Mouse (Mus musculus) lung, postnatal 4 days (tissue): ENCODE measurements around the gene Snrpa1.

Experiments
- DNase-seq, 2 experiments: peaks; one replicate each; pipeline ENCODE4 v3.0.0; 2021

The Snrpa1 gene

GRCm38 (mm10) chr7:66080231-66080613 is 21.4 kb downstream of the Snrpa1 start:
- DNase-seq = peak in 1 of 2 experiments; percentile 7

- DNase-seq = no peak
Observed at GRCm38 (mm10) chr7:66083757-66084156, 25.0 kb downstream of the Snrpa1 start.

GRCm38 (mm10) chr7:66084546-66084945 is 25.7 kb downstream of the Snrpa1 start:
- DNase-seq = no peak

GRCm38 (mm10) chr7:66087652-66088051 is 28.8 kb downstream of the Snrpa1 start:
- no peak for DNase-seq

GRCm38 (mm10) chr7:66088077-66088476 is 29.3 kb downstream of the Snrpa1 start:
- DNase-seq = no peak

GRCm38 (mm10) chr7:66090676-66091190 is 31.9 kb downstream of the Snrpa1 start:
- no peak for DNase-seq

- no peak for DNase-seq
Observed at GRCm38 (mm10) chr7:66091553-66091952, 32.8 kb downstream of the Snrpa1 start.

GRCm38 (mm10) chr7:66092656-66093055 is 33.9 kb downstream of the Snrpa1 start:
- DNase-seq = no peak

GRCm38 (mm10) chr7:66094141-66094540 is 35.3 kb downstream of the Snrpa1 start:
- DNase-seq = no peak

GRCm38 (mm10) chr7:66098803-66099202 is 40.0 kb downstream of the Snrpa1 start:
- DNase-seq = no peak

- DNase-seq = no peak
Observed at GRCm38 (mm10) chr7:66101866-66102265, 43.1 kb downstream of the Snrpa1 start.

- DNase-seq = no peak
Observed at GRCm38 (mm10) chr7:66104531-66104930, 45.7 kb downstream of the Snrpa1 start.

- no peak for DNase-seq
Observed at GRCm38 (mm10) chr7:66105771-66106170, 47.0 kb downstream of the Snrpa1 start.

- DNase-seq = peak; percentile 24 to 49
Observed at GRCm38 (mm10) chr7:66106581-66107056, 47.8 kb downstream of the Snrpa1 start.

GRCm38 (mm10) chr7:66107206-66107605 is 48.4 kb downstream of the Snrpa1 start:
- DNase-seq = peak in 1 of 2 experiments; percentile 6

- peak in 1 of 2 experiments; percentile 50 for DNase-seq
Observed at GRCm38 (mm10) chr7:66107930-66108329, 49.1 kb downstream of the Snrpa1 start.

- peak; percentile 93 to 96 for DNase-seq
Observed at GRCm38 (mm10) chr7:66108961-66109854, 50.4 kb downstream of the Snrpa1 start, which contains the start of gene Chsy1. Chsy1 (plus strand) TSS chr7:66109515.

- peak; percentile 45 to 64 for DNase-seq
Observed at GRCm38 (mm10) chr7:66109855-66110635, 51.2 kb downstream of the Snrpa1 start.

GRCm38 (mm10) chr7:66110636-66111112 is 51.9 kb downstream of the Snrpa1 start:
- DNase-seq = no peak

- DNase-seq = no peak
Observed at GRCm38 (mm10) chr7:66111211-66111610, 52.4 kb downstream of the Snrpa1 start.

GRCm38 (mm10) chr7:66113561-66113960 is 54.8 kb downstream of the Snrpa1 start:
- DNase-seq = no peak

- no peak for DNase-seq
Observed at GRCm38 (mm10) chr7:66115821-66116343, 57.1 kb downstream of the Snrpa1 start.
